Mouse (Mus musculus) MEL (cell line): ENCODE data around the gene Thada. TPM values are rescaled to one million over a fixed set of nuclear protein-coding genes. Genes with fewer than 3 reads are reported as not detected.

ENCODE experiments used
- DNase-seq: peaks from one replicate; pipeline ENCODE4 v3.0.0; 2011; ENCODE audit warnings: low read depth, low spot score
- H3K27ac ChIP-seq: 2 replicates; pipeline ENCODE4 v1.5.1; 2012; ENCODE audit warnings: low read depth, mild to moderate bottlenecking, control low read depth, low read length, moderate library complexity; ENCODE audit not compliant: control insufficient read depth
- H3K27me3 ChIP-seq, 2 experiments: fragments of 150-350 bp in 1 of 2; sonication (generic) in 1 of 2; 2 replicates each; pipeline ENCODE4 v1.6.1; 2012; ENCODE audit warnings: low read length in 2 of 2, mild to moderate bottlenecking in 2 of 2, improper control_type of control experiment in 1 of 2, moderate library complexity in 1 of 2; ENCODE audit not compliant: insufficient read depth in 2 of 2, control insufficient read depth in 1 of 2
- H3K36me3 ChIP-seq, 2 experiments: 2 replicates each; pipeline ENCODE4 v1.6.1; 2012 to 2014; ENCODE audit warnings: low read length in 2 of 2, improper control_type of control experiment in 1 of 2, inconsistent platforms in 1 of 2, mild to moderate bottlenecking in 1 of 2; ENCODE audit not compliant: insufficient read depth in 2 of 2, control insufficient read depth in 1 of 2
- H3K4me1 ChIP-seq, 2 experiments: fragments of 150-350 bp in 1 of 2; sonication (generic) in 1 of 2; 2 replicates each; pipeline ENCODE4 v1.6.1; 2012; ENCODE audit warnings: low read length in 2 of 2, improper control_type of control experiment in 1 of 2, mild to moderate bottlenecking in 1 of 2; ENCODE audit not compliant: insufficient read depth in 2 of 2, control insufficient read depth in 1 of 2
- H3K4me3 ChIP-seq, 2 experiments: fragments of 150-350 bp in 1 of 2; sonication (generic) in 1 of 2; 2 replicates each; pipeline ENCODE4 v1.5.1; 2012; ENCODE audit warnings: low read depth in 2 of 2, low read length in 2 of 2, mild to moderate bottlenecking in 2 of 2, moderate library complexity in 2 of 2, control low read depth in 1 of 2, improper control_type of control experiment in 1 of 2; ENCODE audit not compliant: control insufficient read depth in 1 of 2, insufficient read depth in 1 of 2
- H3K79me2 ChIP-seq: 2 replicates; pipeline ENCODE4 v1.6.1; 2012; ENCODE audit warnings: mild to moderate bottlenecking, low read length, moderate library complexity; ENCODE audit not compliant: control insufficient read depth, poor library complexity, insufficient read depth
- H3K9ac ChIP-seq: 2 replicates; pipeline ENCODE4 v1.6.1; 2012; ENCODE audit warnings: low read depth, mild to moderate bottlenecking, control low read depth, low read length, moderate library complexity; ENCODE audit not compliant: control insufficient read depth, poor library complexity, severe bottlenecking
- H3K9me3 ChIP-seq: fragments of 150-350 bp; sonication (generic); replicated peaks from 2 replicates; pipeline ENCODE4 v1.6.1; 2012; ENCODE audit warnings: mild to moderate bottlenecking, low read length, improper control_type of control experiment, moderate library complexity; ENCODE audit not compliant: insufficient read depth
- BHLHE40 ChIP-seq: IDR thresholded peaks from 2 replicates; pipeline ENCODE4 v1.6.1; 2012; ENCODE audit warnings: low read depth, mild to moderate bottlenecking, inconsistent platforms, low read length, improper control_type of control experiment, borderline replicate concordance
- CHD2 ChIP-seq: IDR thresholded peaks from 2 replicates; pipeline ENCODE4 v1.6.1; 2011; ENCODE audit warnings: low read length, improper control_type of control experiment
- E2F4 ChIP-seq: IDR thresholded peaks from 2 replicates; pipeline ENCODE4 v1.6.1; 2011; ENCODE audit warnings: low read depth, low read length, improper control_type of control experiment, borderline replicate concordance
- EP300 ChIP-seq, 2 experiments: IDR thresholded peaks; 2 replicates each; pipeline ENCODE4 v1.6.1; 2011; ENCODE audit warnings: improper control_type of control experiment in 2 of 2, low read length in 2 of 2, low read depth in 1 of 2, mild to moderate bottlenecking in 1 of 2
- ETS1 ChIP-seq: IDR thresholded peaks from 2 replicates; pipeline ENCODE4 v1.6.1; 2012; ENCODE audit warnings: low read depth, mild to moderate bottlenecking, inconsistent platforms, low read length, improper control_type of control experiment, moderate library complexity
- GATA1 ChIP-seq: IDR thresholded peaks from 2 replicates; pipeline ENCODE4 v1.6.1; 2011; ENCODE audit warnings: low read depth, low read length, improper control_type of control experiment
- HCFC1 ChIP-seq: IDR thresholded peaks from 2 replicates; pipeline ENCODE4 v1.6.1; 2012; ENCODE audit warnings: low read depth, mild to moderate bottlenecking, inconsistent platforms, low read length, improper control_type of control experiment, moderate library complexity
- JUND ChIP-seq: IDR thresholded peaks from 2 replicates; pipeline ENCODE4 v1.6.1; 2011; ENCODE audit warnings: low read depth, mild to moderate bottlenecking, improper control_type of control experiment, low read length
- KAT2A ChIP-seq: conservative IDR thresholded peaks from 2 replicates; pipeline ENCODE4 v1.6.1; 2012; ENCODE audit warnings: low read depth, low read length, improper control_type of control experiment, inconsistent platforms
- MAFK ChIP-seq: IDR thresholded peaks from 2 replicates; pipeline ENCODE4 v1.6.1; 2011; ENCODE audit warnings: low read depth, mild to moderate bottlenecking, low read length, improper control_type of control experiment, borderline replicate concordance
- MAX ChIP-seq: IDR thresholded peaks from 2 replicates; pipeline ENCODE4 v1.6.1; 2011; ENCODE audit warnings: low read length, improper control_type of control experiment
- MEF2A ChIP-seq: IDR thresholded peaks from 2 replicates; pipeline ENCODE4 v1.6.1; 2014; ENCODE audit warnings: low read depth, mild to moderate bottlenecking, inconsistent platforms, low read length, improper control_type of control experiment; ENCODE audit not compliant: poor library complexity, insufficient replicate concordance, severe bottlenecking; ENCODE audit errors: extremely low read depth
- MXI1 ChIP-seq: IDR thresholded peaks from 2 replicates; pipeline ENCODE4 v1.6.1; 2011; ENCODE audit warnings: mild to moderate bottlenecking, low read depth, low read length, improper control_type of control experiment
- MYC ChIP-seq: IDR thresholded peaks from 2 replicates; pipeline ENCODE4 v1.6.1; 2011; ENCODE audit warnings: low read depth, mild to moderate bottlenecking, low read length, improper control_type of control experiment, moderate library complexity
- RCOR1 ChIP-seq: IDR thresholded peaks from 2 replicates; pipeline ENCODE4 v1.6.1; 2012; ENCODE audit warnings: low read depth, mild to moderate bottlenecking, inconsistent platforms, low read length, improper control_type of control experiment
- SIN3A ChIP-seq: IDR thresholded peaks from 2 replicates; pipeline ENCODE4 v1.6.1; 2012; ENCODE audit warnings: low read length, improper control_type of control experiment, inconsistent platforms
- SMC3 ChIP-seq: IDR thresholded peaks from 2 replicates; pipeline ENCODE4 v1.6.1; 2011; ENCODE audit warnings: low read depth, low read length, improper control_type of control experiment
- TAL1 ChIP-seq: IDR thresholded peaks from 2 replicates; pipeline ENCODE4 v1.6.1; 2012; ENCODE audit warnings: mild to moderate bottlenecking, inconsistent platforms, low read length, moderate library complexity, mixed read lengths
- TBP ChIP-seq: IDR thresholded peaks from 2 replicates; pipeline ENCODE4 v1.8.0; 2011; ENCODE audit warnings: low read depth, low read length, improper control_type of control experiment
- TCF12 ChIP-seq: IDR thresholded peaks from 2 replicates; pipeline ENCODE4 v1.6.1; 2014; ENCODE audit warnings: low read depth, mild to moderate bottlenecking, inconsistent platforms, low read length, improper control_type of control experiment, moderate library complexity
- UBTF ChIP-seq: IDR thresholded peaks from 2 replicates; pipeline ENCODE4 v1.6.1; 2012; ENCODE audit warnings: low read depth, mild to moderate bottlenecking, inconsistent platforms, low read length, improper control_type of control experiment, moderate library complexity, borderline replicate concordance; ENCODE audit not compliant: insufficient read depth
- USF1 ChIP-seq: IDR thresholded peaks from 2 replicates; pipeline ENCODE4 v1.6.1; 2014; ENCODE audit warnings: low read depth, mild to moderate bottlenecking, inconsistent platforms, low read length, improper control_type of control experiment, moderate library complexity
- USF2 ChIP-seq, 2 experiments: IDR thresholded peaks; 2 replicates each; pipeline ENCODE4 v1.6.1; 2011 to 2012; ENCODE audit warnings: improper control_type of control experiment in 2 of 2, low read length in 2 of 2, borderline replicate concordance in 1 of 2, inconsistent platforms in 1 of 2, low read depth in 1 of 2, mild to moderate bottlenecking in 1 of 2; ENCODE audit not compliant: insufficient read depth in 1 of 2
- ZKSCAN1 ChIP-seq: IDR thresholded peaks from 2 replicates; pipeline ENCODE4 v1.6.1; 2012; ENCODE audit warnings: low read depth, mild to moderate bottlenecking, inconsistent platforms, low read length, improper control_type of control experiment, moderate library complexity
- ZNF384 ChIP-seq: IDR thresholded peaks from 2 replicates; pipeline ENCODE4 v1.6.1; 2012; ENCODE audit warnings: low read depth, mild to moderate bottlenecking, inconsistent platforms, low read length, improper control_type of control experiment
- polyA plus RNA-seq, 2 experiments: library from polyadenylated mRNA; stranded (reverse) in 1 of 2; unstranded in 1 of 2; fragments of >175 nt in 1 of 2; fragments of >200 nt in 1 of 2; gene quantifications; 2 replicates each; pipeline versions ENCODE4 v1.2.1 to v1.2.4; 2012; ENCODE audit warnings: low replicate concordance in 2 of 2, low read depth in 1 of 2; ENCODE audit not compliant: insufficient read length in 2 of 2, insufficient read depth in 1 of 2, missing spikeins in 1 of 2
- total RNA-seq: library from RNA; depleted of rRNA; stranded (reverse); fragments of 300-350 nt; gene quantifications from 2 replicates; pipeline ENCODE4 v1.2.3, GENCODE M21; 2012

Thada gene
- total and polyA plus RNA-seq, 3 experiments: 19.8 to 20.6 TPM; not detected in 1

GRCm38 (mm10) chr17:84361006-84361405 lies 105.0 kb downstream of the Thada start:
- no peak overlapping the region for H3K4me3 ChIP-seq

GRCm38 (mm10) chr17:84359810-84360209 lies 106.2 kb downstream of the Thada start:
- Histone ChIP-seq H3K79me2 (no peaks in the 10 kb centered on the region), H3K4me3 (no peak overlapping the region), H3K9ac (no peak overlapping the region), H3K9me3 (no peaks in the 10 kb centered on the region), H3K27ac (no peak overlapping the region), H3K36me3 (peaks cover 0 to 8% of the 10 kb centered on the region in 2 experiments; a peak in 2 of 4 replicates), H3K27me3 (no peaks in the 10 kb centered on the region)
- DNase-seq: no peak
- TF ChIP-seq SIN3A: no peak
- TF ChIP-seq BHLHE40: no peak
- no peak for TF ChIP-seq ZNF384
- no peak for TF ChIP-seq E2F4
- no peak for TF ChIP-seq CHD2
- no peak for TF ChIP-seq MAX
- TF ChIP-seq EP300 (IDR thresholded peaks at IDR 0.05; ENCODE audit: low read depth in 1 of 2, low read length in 2 of 2): no peak
- TF ChIP-seq MXI1: no peak
- no peak for TF ChIP-seq ETS1
- no peak for TF ChIP-seq JUND
- no peak for TF ChIP-seq USF1
- no peak for TF ChIP-seq SMC3
- no peak for TF ChIP-seq KAT2A
- TF ChIP-seq USF2 (IDR thresholded peaks at IDR 0.05; ENCODE audit: borderline replicate concordance in 1 of 2, insufficient read depth in 1 of 2, low read depth in 1 of 2, low read length in 2 of 2): no peak
- no peak for TF ChIP-seq RCOR1
- TF ChIP-seq MAFK: no peak
- TF ChIP-seq TBP: no peak
- TF ChIP-seq ZKSCAN1: no peak
- TF ChIP-seq, all 39 proteins: peak for 0
- no peaks in the 10 kb centered on the region for H3K4me1 ChIP-seq

More at GRCm38 (mm10) chr17:84361006-84361405, 105.0 kb downstream of the Thada start:
- Histone ChIP-seq H3K27ac (no peak overlapping the region), H3K4me1 (no peaks in the 10 kb centered on the region), H3K79me2 (no peaks in the 10 kb centered on the region), H3K9me3 (no peaks in the 10 kb centered on the region), H3K36me3 (peaks cover 0 to 8% of the 10 kb centered on the region in 2 experiments; a peak in 2 of 4 replicates), H3K27me3 (no peaks in the 10 kb centered on the region), H3K9ac (no peak overlapping the region)
- DNase-seq: no peak
- TF ChIP-seq TCF12 (no peak), ZKSCAN1 (no peak), HCFC1 (no peak), UBTF (no peak), E2F4 (no peak), TBP (no peak), SMC3 (no peak), ETS1 (no peak), TAL1 (no peak), GATA1 (no peak), MEF2A (no peak), MXI1 (no peak), JUND (no peak), MYC (no peak), USF2 (IDR thresholded peaks at IDR 0.05; ENCODE audit: borderline replicate concordance in 1 of 2, insufficient read depth in 1 of 2, low read depth in 1 of 2, low read length in 2 of 2) (no peak)
